Mouse (Mus musculus): Measurements from ENCODE around the gene Ubr7.

Gene Ubr7

GRCm38 (mm10) chr12:102757689-102758402 lies at the start of gene Ubr7, which contains the start of the genes Gm28051 and Gon7:
Gene Ubr7 (plus strand): TSS chr12:102757967.
Gene Gm28051 (minus strand): TSS chr12:102757765.
Gene Gon7 (minus strand): TSS chr12:102757803.
- DNase-seq (ENCODE audit: low spot score in 2 of 2) = peak; percentile 97

DNA sequence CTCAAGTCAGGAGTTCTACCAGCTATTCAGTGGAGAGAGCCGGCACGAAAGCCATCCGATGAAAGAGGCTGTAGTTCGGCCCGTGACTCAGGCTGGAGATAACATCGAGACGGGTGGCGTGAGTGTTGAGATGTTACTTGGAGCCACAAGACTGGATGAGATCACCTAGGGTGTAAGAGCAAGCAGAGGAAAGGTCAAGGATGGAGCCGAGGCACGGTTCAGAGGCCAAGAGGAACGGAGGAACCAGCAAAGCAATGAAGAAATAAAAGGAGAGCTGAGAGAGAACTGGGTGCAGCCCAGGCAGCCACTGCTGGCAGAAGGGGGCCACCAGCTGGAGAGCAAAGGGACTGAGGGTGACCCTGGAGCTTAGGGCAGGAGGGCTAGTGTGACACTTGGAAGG lies 49.5 kb upstream of the Ubr7 start:
- DNase-seq (ENCODE audit: low spot score in 2 of 2) = no peak

- no peak for DNase-seq (ENCODE audit: low spot score in 2 of 2)
Measured at GRCm38 (mm10) chr12:102709896-102710295, 47.9 kb upstream of the Ubr7 start.

DNA sequence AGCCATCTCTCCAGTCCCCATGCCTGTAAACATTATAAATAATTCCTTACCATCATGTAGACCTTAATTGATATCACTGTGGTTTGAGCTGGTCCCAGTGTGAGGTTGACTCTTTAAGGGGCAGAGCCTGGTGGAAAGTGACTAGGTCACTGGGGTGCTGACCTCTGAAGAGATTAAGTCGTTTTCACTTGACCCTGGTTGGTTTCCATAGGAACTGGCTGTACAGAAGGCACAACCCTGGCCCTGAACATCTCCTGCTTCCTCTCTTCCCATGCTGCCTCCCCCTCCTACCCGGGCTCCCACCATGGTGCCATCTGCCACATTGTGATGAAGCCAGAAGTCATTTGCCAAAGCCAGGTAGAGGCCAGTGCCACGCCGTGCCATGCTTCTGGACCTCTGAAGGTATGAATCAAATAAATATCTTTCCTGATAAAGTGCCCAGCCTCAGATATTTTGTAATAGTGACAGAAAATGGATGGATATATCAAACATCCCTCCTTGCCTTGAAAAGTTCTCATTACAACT lies 46.9 kb upstream of the Ubr7 start:
- DNase-seq (ENCODE audit: low spot score in 2 of 2) = no peak

- DNase-seq (ENCODE audit: low spot score in 2 of 2) = no peak
Measured at GRCm38 (mm10) chr12:102713153-102713865, 44.5 kb upstream of the Ubr7 start.

- no peak for DNase-seq (ENCODE audit: low spot score in 2 of 2)
Measured at GRCm38 (mm10) chr12:102714116-102714515, 43.7 kb upstream of the Ubr7 start.

DNA sequence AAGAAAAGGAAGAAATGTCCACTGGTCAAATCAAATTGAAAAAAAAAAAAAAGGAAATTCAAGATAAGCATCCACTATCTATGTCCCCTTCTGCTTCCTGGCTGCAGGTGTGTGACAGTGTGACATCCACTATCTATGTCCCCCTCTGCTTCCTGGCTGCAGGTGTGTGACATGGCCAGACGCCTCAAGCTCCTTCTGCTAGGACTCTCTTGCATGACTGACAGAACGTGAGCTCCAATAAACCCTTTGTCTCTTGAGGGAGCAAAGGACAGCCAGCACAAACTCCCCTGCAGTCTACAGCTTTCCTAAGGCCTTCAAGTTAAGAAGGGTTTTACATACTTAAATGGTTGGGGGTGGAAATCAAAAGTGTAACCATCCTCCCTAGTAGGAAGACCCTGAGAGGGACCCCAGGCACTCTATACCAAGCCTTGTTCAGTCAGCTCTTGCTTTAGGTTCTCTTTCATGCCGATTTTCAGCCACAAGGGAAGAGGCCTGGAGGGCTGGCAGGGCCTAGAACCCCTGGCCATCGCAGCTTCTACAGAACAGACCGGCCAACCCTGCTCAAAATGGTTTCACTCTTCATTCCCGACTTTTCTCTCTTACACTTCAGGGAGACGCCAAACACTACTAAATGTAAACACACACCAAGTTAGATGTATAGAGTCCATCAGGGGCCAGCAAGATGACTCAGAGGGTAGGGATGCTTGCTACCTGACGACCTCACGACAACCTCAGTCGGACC lies 42.9 kb upstream of the Ubr7 start:
- DNase-seq (ENCODE audit: low spot score in 2 of 2) = no peak

GRCm38 (mm10) chr12:102719552-102720315 lies 38.0 kb upstream of the Ubr7 start:
- DNase-seq (ENCODE audit: low spot score in 2 of 2) = peak in 1 of 2 experiments; percentile 62

- DNase-seq (ENCODE audit: low spot score in 2 of 2) = no peak
Measured at GRCm38 (mm10) chr12:102722451-102722850, 35.3 kb upstream of the Ubr7 start.

- DNase-seq (ENCODE audit: low spot score in 2 of 2) = no peak
Measured at GRCm38 (mm10) chr12:102722966-102723365, 34.8 kb upstream of the Ubr7 start.

DNA sequence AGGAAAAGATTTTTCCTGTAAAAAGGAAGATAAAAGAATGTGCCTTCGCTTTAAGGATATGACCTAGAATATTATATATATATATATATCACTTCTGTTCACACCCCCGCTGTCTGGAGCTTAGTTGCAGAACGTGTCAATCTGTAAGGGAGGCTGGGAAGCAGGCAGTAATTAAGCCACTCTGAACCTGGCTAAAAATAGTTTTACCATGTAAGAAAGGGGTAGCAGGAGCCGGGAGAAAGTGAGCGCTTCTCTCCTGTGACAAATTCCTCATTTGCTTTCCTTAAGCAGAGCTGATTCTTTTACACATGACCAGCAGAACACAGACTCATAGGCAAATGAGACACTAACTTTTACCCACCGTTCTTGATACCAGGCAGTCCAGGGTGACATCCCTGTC lies 33.9 kb upstream of the Ubr7 start:
- peak; percentile 55 to 61 for DNase-seq (ENCODE audit: low spot score in 2 of 2)

- no peak for DNase-seq (ENCODE audit: low spot score in 2 of 2)
Measured at GRCm38 (mm10) chr12:102725146-102725545, 32.6 kb upstream of the Ubr7 start.

- no peak for DNase-seq (ENCODE audit: low spot score in 2 of 2)
Measured at GRCm38 (mm10) chr12:102725761-102726175, 32.0 kb upstream of the Ubr7 start.

GRCm38 (mm10) chr12:102729855-102730797 lies 27.6 kb upstream of the Ubr7 start:
- DNase-seq (ENCODE audit: low spot score in 2 of 2) = peak; percentile 63 to 67

GRCm38 (mm10) chr12:102730798-102731619 lies 26.8 kb upstream of the Ubr7 start:
- peak in 1 of 2 experiments; percentile 51 for DNase-seq (ENCODE audit: low spot score in 2 of 2)

DNA sequence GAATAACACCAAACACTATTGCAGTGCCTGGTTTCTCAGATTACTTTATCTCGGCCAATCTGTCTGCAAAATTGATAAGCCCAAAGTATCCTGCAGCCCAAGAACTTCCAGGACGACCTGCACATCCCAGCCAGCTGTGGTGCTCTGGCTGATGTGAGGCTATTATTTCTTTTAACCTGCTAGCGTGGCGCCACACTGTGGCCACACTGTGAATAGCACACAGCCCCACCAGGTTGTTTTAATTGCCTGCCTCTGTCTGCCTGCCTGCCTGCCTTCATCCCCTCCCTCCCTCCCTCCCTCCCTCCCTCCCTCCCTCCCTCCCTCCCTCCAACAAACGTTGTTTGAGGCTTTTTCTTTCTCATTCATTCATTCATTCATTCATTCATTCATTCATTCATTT lies 24.4 kb upstream of the Ubr7 start:
- peak in 1 of 2 experiments; percentile 61 for DNase-seq (ENCODE audit: low spot score in 2 of 2)

GRCm38 (mm10) chr12:102739096-102739495 lies 18.7 kb upstream of the Ubr7 start:
- DNase-seq (ENCODE audit: low spot score in 2 of 2) = no peak

DNA sequence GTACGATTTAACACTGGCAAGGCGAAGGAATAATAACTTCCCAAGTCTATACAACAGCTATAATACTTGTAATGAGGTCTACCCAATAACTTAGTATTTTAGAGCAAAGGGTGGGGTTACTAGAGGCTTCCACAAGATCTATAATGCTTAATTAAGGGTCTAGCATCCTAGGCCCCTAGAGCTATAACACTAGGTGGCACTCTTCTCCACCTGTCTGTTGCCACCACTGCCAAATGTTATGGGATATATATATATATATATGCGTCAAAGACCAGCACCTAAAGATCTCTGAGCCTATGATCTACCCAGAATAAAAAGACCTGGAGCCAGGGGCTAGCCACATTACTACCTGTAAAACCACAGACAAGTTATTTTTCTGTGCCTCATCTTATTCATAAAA lies 17.5 kb upstream of the Ubr7 start:
- DNase-seq (ENCODE audit: low spot score in 2 of 2) = no peak

DNA sequence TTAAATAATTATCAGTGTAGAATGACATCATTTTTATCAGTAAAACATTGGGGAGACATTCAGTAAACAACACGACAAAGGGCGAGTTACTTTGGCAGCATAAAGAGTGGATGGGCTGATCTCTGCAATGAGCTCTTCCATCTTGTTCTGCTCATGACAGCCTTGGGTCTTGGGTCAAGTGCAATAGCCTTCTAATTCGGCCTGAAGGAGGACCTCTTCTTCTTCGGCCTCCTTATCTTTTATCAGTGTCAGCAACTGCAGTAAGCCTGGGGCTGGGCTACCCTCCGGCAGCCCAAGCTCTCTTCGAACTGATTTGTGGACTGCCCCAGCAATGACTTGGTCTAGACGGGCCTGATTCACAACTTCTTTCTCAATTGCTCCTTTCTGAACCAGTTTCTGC lies 15.7 kb upstream of the Ubr7 start:
- DNase-seq (ENCODE audit: low spot score in 2 of 2) = no peak

Measured in right cerebral cortex, adult 2 months (tissue).